Mouse (Mus musculus): ENCODE data around the gene Katnal1.

Gene Katnal1

DNA sequence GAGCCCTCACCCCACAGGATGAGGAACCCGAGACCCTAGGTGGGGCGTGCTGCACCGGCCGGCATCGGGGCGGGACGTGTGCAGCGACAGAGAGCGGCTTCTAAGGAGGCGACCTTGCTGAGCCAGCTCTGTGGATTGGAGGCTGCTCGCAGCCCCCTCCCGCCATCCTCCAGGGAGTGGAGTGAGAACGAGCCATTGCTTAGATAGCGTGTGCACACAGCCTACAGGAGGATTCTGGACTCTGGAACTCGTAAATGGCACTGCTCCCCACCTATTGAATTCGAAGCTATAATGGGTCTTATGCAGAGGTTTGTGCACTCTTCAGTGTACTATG, at the start of gene Katnal1:
Gene Katnal1, minus strand, starts transcription at position 205 of the 334 bp plus-strand sequence.
- in situ Hi-C loops (cut with MboI; ENCODE audit: low pct_unique_long_range_greater_than_20kb in 1 of 2, low sequenced_read_pairs in 2 of 2, unreplicated experiment in 1 of 2), result no loop called here

DNA sequence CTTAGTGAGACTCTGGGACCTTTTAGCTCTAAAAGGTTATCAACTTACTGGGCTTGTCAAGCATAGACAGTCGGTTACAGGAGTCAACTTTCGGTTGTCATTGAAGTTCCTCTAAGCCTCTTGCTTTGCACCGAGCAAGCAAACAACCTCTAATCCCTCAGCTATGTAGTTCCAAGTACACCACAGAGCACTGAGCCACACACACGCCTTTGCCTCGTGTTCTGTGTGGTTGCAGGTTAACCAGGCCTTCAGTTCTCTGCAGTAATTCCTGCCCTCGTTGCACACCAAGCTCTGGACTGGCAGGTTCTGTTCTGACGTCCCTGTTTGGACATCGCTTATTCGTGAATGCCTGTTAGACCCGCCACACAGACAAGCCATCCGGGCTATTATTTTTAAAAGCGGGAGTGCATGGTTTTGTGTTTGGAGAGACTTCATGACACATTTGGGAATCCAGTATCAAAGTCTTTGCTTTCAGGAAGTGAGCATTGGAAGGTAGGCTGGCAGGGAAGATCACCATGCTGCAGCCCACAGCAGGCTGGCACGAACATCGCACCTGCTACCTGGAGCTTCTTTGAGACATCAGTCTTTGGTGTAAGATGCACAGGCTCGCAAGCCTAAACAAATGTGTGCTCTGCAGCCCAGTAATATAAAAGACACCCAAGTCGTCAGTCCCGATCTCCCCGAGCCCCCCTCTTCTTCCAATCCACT, 49.5 kb upstream of the Katnal1 start:
- in situ Hi-C loops (cut with MboI; ENCODE audit: low pct_unique_long_range_greater_than_20kb in 1 of 2, low sequenced_read_pairs in 2 of 2, unreplicated experiment in 1 of 2), result no loop called here

DNA sequence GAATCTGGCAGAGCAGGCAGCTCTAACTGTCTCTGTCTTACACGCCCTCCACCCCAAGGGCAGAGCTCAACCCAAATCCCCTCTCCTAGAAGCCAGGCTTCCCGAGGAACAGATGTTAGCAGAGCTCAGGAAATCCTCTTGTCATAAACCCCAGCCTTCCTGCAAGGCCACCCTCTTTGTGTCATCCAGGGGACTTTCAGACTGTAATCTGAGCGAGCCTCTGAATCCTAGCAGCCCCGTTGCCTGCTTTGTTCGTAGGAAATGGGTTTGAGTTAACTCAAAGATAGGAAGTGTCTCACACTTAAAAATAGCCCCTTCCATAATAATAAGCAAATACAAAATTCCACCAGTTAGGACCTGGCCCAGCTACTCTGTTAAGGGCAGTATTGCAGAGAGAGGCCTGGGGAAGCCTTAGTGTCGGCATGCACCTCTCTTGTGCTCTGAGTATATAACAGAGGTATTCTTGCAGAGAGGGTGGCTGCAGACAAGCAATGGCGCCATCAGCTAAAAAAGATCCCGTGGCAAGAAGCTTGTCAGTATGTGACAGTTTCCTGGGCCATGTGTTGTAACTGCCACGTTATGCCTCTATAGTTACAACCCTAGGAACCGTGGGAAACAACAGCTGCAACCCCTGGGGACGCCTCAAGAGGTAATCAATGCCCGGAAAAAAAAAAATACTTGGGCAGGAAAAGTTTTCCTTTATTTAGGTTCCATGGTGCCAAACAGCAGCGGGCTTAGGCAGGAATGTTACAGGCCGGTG, 48.8 kb upstream of the Katnal1 start:
- in situ Hi-C loops (cut with MboI; ENCODE audit: low pct_unique_long_range_greater_than_20kb in 1 of 2, low sequenced_read_pairs in 2 of 2, unreplicated experiment in 1 of 2), result no loop called here

DNA sequence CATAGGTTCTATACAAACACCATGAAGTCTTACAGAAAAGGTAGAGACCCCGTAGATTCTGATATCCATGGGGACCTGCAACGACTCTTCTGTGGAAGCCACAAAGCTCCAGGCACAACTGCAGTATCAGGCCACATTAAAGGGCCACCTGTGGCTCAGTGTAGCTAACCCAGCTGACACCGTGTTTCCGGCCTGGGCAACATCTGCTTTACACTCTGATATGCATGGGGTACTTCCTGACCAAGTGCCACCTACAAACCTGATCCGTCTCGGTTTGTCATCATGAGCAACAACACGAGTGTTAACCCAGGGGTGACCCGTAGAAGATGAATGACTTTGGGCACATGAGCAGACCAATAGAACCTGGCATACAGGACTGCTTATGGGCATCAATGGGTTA, 47.8 kb upstream of the Katnal1 start:
- in situ Hi-C loops (cut with MboI; ENCODE audit: low pct_unique_long_range_greater_than_20kb in 1 of 2, low sequenced_read_pairs in 2 of 2, unreplicated experiment in 1 of 2), result no loop called here

DNA sequence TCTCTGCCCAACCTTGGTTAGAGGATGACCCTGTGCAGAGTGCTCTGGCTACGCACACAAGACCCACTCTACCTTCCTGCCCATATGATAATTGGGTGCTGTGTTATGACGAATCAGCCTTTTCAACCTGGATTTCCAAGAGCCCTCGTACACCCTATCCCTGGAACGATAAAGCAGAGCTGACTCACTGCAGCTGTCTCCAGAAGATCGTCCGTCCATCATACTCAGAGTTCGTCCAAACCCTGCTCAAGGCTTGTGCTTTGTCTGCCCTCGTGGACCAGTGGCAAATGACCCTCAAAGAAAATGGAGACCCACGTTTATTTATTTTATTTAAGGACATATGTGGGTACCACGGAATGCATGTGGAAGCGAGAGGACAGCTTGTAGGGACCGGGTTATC, 45.9 kb upstream of the Katnal1 start:
- in situ Hi-C loops (cut with MboI; ENCODE audit: low pct_unique_long_range_greater_than_20kb in 1 of 2, low sequenced_read_pairs in 2 of 2, unreplicated experiment in 1 of 2), result no loop called here

DNA sequence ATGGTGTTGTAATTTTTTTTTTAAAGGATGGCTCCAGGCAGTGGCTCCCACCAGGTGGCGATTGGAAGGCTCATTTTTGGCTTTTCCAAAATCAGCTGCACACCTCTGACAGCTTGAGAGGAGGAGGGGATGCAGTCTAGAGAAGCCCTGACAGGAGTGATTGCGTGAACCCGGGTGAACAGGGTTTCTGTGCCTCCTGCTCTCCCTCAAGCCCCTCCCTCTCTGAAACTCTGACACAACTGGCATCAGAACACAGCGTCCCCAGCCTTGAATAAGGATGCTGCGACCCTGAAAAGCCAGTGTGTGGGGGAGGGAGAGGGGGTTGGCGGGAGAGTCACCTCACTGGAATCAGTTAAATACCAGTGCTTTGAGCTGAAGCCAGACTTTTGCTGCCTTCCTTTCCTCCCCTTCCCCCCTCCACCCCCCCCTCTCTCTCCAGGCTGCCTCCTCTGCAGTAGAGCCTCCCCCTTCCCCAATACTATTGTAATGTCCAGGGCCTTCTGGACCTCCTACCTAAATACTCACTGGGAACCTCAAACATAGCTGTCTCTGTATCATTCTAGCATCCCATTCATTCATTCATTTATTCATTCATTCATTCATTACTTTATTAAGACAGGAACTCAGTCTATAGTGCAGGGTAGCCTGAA, 44.0 kb upstream of the Katnal1 start:
- in situ Hi-C loops (cut with MboI; ENCODE audit: low pct_unique_long_range_greater_than_20kb in 1 of 2, low sequenced_read_pairs in 2 of 2, unreplicated experiment in 1 of 2), result no loop called here

DNA sequence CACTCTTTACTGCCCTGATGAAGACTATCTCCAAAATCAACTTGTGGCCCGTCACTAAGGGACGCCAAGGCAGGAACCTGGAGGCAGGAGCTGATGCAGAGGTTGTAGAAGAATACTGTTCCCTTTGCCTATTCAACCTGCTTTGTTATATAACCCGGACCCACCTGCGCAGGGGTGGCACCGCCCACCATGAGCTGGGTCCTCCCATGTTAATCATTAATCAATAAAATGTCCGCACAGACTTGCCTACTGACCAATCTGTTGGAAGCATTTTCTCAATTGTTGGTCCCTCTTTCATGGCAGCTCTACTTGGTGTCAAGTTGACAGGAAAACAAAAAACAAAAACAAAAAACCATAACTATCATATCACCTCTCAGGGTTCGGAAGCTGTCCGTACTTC, 43.0 kb upstream of the Katnal1 start:
- in situ Hi-C loops (cut with MboI; ENCODE audit: low pct_unique_long_range_greater_than_20kb in 1 of 2, low sequenced_read_pairs in 2 of 2, unreplicated experiment in 1 of 2), result no loop called here

DNA sequence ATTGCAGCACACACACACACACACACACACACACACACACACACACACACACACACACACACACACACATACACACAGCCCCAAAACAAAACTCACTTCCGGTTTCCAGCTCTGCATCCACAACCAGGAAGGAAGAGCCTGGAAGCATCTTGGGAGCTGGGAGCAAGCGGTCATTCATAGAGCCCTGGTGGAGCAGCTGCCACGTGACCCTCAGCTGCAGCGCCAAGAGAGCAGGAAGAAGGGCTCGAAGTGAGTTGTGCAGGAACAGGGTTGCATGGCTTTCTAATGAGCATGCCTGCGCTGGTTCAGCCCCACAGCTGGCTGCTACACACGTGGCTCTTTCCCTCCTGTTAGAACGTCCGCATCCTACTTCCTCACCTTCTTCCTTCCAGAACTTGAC, 40.5 kb upstream of the Katnal1 start:
- in situ Hi-C loops (cut with MboI; ENCODE audit: low pct_unique_long_range_greater_than_20kb in 1 of 2, low sequenced_read_pairs in 2 of 2, unreplicated experiment in 1 of 2), result no loop called here

DNA sequence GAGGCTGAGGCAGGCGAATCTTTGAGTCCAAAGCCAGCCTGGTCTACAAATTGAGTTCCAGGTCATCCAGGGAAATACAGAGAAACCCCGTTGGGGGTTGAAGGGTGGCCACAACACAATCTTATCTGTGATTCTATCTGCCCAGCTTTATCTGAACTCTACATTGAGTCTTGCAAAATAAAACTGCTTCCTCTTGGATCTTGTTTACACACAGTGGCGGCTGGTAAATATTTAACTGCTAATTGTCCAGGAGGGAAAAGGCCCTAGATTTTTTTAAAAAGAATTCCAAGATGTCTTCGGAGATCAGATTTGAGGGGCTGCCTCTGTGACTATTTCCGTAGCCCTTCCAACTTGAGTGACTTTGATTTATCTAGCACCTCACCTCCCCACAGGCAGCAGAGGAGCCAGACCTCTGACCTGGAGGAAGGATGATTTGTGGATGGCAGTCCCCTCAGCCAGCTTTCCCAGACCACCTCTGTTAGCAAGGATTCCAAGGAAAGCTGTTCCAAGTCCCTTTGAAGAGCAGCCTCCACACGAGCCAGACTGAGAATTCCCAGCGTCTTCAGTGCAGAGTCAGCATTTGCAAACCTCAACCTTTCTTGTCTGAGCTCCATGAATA, 39.9 kb upstream of the Katnal1 start:
- in situ Hi-C loops (cut with MboI; ENCODE audit: low pct_unique_long_range_greater_than_20kb in 1 of 2, low sequenced_read_pairs in 2 of 2, unreplicated experiment in 1 of 2), result no loop called here

DNA sequence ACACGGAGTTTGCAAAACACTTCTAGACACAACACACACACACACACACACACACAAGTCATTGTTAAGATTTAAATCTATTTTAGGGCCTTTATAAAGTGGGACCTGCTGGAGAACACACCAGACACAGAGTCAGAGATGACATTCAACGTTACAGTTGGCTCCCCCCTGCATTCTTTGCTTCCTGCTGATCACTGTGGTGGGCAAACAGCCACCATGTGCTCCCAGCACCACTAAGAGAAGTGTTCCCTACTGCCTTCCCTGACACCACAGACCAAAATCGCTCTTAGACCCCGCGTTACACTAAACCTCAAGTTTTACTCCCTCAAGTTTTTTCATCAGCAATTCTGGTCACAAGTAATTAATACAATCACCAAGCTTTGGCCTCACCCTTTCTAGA, 39.1 kb upstream of the Katnal1 start:
- in situ Hi-C loops (cut with MboI; ENCODE audit: low pct_unique_long_range_greater_than_20kb in 1 of 2, low sequenced_read_pairs in 2 of 2, unreplicated experiment in 1 of 2), result no loop called here

DNA sequence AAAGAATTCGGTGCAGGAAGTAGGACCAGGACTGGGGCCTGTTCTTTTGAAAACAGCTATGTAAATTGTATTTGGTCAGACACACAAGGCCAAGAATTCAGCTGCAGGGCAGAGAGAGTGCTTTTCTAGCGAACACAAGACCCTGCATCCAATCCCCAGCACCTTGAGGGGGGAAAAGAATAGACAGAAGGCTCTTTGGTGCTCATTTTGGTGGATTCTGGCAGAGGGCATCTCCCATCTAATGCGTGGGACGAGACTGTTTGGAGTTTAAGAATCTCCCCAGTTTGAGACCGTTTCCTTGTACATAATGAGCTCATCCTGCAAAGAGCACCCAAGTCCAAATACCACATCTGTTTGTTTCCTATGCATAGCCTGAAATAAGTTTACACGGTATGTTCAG, 37.3 kb upstream of the Katnal1 start:
- in situ Hi-C loops (cut with MboI; ENCODE audit: low pct_unique_long_range_greater_than_20kb in 1 of 2, low sequenced_read_pairs in 2 of 2, unreplicated experiment in 1 of 2), result no loop called here

DNA sequence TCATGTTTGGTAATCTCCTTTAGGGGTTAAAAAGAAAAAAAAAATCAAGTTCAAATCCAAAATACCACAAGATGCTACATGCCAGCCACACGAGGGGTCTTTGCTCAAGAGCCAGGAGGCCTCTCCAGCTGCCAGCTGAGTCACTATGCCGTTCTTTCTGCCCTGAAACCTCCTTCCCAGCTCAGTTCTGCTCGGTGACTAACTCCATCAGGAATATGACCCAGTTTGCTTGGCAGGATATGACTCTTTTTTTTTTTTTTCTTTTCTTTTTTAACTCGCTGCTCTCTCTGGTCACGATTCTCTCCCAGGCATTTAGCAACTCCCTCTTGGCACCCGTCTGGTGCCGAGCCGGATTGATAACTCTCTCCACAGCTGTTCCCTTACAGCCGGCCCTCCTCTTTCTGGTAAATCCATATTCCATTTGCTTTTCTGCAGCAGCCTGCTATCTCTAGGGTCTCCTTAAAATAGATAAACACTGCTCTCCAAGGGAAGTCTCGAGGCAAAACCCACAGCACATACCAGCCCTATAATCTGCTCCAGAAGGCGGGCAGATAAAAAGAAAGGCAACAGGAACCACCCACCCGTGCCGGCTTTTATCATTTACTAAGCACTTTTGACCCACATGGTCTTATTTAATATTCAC, 36.7 kb upstream of the Katnal1 start:
- in situ Hi-C loops (cut with MboI; ENCODE audit: low pct_unique_long_range_greater_than_20kb in 1 of 2, low sequenced_read_pairs in 2 of 2, unreplicated experiment in 1 of 2), result no loop called here

DNA sequence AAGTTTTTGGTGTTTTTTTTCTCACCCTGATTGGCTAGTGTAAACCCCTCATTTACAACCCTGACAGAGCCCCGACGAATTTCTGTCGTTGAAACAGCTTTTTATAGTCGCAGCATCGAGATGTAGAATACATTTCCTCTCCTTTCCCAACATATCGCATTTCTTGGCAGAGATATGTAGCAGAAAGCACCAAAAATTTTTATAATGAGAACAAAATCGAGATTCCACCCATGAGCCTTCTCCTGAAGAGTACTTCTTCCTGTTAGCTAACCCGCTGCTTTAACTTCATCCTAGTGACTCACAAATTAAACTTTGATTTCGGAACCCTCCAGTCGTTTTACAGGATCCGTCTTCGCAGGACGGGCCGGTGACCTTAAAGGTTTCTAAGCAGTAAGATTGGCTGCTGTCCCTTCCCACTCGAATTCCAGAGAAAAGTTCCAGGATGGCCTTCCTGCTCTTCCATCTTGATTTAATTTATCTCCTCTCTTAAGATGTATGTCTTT, 36.0 kb upstream of the Katnal1 start:
- in situ Hi-C loops (cut with MboI; ENCODE audit: low pct_unique_long_range_greater_than_20kb in 1 of 2, low sequenced_read_pairs in 2 of 2, unreplicated experiment in 1 of 2), result no loop called here

DNA sequence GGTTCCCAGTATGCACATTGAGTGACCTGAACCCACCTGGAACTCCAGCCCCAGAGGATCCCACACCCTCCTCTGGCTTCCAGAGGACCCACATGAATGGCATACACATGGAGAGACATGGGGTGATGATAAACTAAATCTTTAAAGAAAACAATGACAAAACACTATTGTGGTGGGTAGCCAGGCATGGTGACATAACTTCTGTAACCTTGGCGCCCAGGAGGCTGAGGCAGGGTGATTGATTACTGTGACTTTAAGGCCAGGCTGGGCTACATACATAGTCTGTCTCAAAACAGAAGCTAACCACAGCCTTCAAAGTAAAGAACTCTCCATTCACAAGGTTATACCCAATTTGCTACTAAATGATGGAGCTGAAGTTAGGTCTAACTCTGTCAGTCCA, 35.1 kb upstream of the Katnal1 start:
- in situ Hi-C loops (cut with MboI; ENCODE audit: low pct_unique_long_range_greater_than_20kb in 1 of 2, low sequenced_read_pairs in 2 of 2, unreplicated experiment in 1 of 2), result no loop called here

DNA sequence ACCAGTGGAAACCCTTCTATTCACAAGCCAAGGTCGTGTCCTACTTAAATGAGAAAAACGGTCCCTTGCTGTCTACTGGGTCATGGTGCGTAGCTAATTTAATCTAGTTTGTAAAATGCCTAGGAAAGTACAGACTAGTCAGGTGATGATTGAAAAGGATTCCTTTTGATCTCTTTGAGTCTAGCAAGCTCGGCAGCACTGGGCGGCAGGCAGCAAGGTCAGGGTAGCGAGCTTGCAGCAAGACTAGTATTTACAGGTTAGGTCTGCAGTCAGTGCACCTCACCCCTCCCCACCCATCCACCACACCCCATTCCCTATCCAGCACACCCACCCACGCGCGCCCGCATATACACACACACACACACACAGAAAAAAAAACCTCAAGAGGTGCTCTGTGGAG, 31.1 kb upstream of the Katnal1 start:
- in situ Hi-C loops (cut with MboI; ENCODE audit: low pct_unique_long_range_greater_than_20kb in 1 of 2, low sequenced_read_pairs in 2 of 2, unreplicated experiment in 1 of 2), result no loop called here

DNA sequence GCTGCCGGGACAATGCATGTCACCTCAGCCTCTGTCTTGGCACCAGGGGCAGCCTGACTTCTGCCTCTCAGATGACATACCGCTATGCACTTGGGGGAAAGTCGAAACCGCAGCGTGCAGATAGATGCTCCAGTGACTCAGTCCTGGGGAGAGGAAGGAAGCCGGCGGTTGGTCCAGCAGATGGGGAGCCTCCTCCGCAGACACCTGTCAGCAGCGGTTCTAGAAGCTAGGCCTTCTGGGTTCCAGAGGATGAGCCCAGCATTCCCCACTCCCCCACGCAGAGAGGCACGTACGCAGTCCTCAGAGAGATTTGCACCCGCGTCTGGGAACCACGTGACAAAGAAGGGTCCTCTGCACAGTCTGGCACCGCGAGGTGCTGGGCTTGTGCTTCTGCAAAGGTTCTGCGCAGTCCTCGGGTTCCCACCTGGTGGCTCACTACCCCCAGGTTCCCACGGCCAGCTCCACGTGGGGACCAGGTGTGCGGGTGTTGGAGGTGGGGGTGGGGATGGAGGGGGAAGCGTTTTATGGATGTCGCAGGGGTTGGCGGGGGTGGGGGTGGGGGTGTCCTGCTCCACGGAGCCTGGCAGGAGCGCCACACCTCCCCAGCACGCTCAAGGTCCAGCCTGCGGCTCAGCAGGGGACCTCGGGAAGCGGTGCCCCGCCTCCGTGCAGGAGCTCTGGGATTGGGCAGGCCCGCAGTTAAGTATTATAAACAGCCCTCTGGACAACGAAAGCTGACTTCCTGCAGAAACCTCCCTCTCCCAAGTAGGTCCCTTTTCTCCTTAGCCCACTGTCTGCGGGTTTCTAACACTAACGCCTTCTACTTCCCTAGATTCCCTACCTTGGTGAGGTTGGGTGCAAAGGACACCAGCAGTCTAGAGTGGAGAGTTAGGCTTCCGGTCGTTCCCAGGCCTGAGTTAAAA, 30.2 kb upstream of the Katnal1 start:
- in situ Hi-C loops (cut with MboI; ENCODE audit: low pct_unique_long_range_greater_than_20kb in 1 of 2, low sequenced_read_pairs in 2 of 2, unreplicated experiment in 1 of 2), result no loop called here

DNA sequence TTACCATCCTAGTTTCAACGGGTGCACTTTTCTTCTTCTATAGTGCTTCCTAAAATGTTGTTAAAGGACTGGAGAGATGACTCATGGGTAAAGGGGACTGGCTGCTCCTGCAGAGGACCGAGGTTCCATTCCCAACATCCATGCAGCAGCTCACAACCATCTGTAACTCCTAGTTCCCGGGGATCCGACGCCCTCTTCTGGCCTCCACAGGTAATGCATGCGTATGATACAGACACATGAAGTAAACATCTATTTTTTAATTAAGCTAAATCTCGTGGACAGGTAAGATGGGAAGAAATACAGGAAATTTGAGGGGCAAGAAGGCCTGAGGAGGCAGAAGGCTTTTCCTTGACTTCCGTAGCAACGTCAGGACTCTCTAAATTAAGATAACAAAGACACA, 29.2 kb upstream of the Katnal1 start:
- in situ Hi-C loops (cut with MboI; ENCODE audit: low pct_unique_long_range_greater_than_20kb in 1 of 2, low sequenced_read_pairs in 2 of 2, unreplicated experiment in 1 of 2), result no loop called here

Measured in mouse embryonic stem cell (cell line).